Mouse (Mus musculus) heart, postnatal 0 days (tissue): ENCODE measurements around the gene Dctpp1. TPM values are rescaled to one million over a fixed set of nuclear protein-coding genes. Genes with fewer than 3 reads are reported as not detected.

Experiments used
- ATAC-seq: fragments of 200-750 bp; cut with Nextera tagmentation; 2 replicates; pipeline ENCODE4 v1.8.0; 2017; ENCODE audit warnings: low read depth, moderate number of reproducible peaks, moderate library complexity; ENCODE audit not compliant: insufficient read depth
- DNase-seq: peaks from one replicate; pipeline ENCODE4 v3.0.0-alpha.2; 2016; ENCODE audit warnings: low spot score
- H3K27ac ChIP-seq: fragments of 300-500 bp; sonication (generic); 2 replicates; pipeline ENCODE4 v1.5.1; 2014; ENCODE audit warnings: low read depth, mild to moderate bottlenecking
- H3K27me3 ChIP-seq: fragments of 300-500 bp; sonication (generic); 2 replicates; pipeline ENCODE4 v1.6.1; 2014; ENCODE audit warnings: low read length, mixed read lengths; ENCODE audit not compliant: control insufficient read depth, insufficient read depth
- H3K36me3 ChIP-seq: fragments of 300-500 bp; sonication (generic); replicated peaks from 2 replicates; pipeline ENCODE4 v1.6.1; 2014; ENCODE audit warnings: low read length, mixed read lengths; ENCODE audit not compliant: control insufficient read depth, insufficient read depth
- H3K4me1 ChIP-seq: fragments of 300-500 bp; sonication (generic); 2 replicates; pipeline ENCODE4 v1.6.1; 2014; ENCODE audit warnings: antibody characterized with exemption; ENCODE audit not compliant: control insufficient read depth, insufficient read depth
- H3K4me2 ChIP-seq: fragments of 300-500 bp; sonication (generic); 2 replicates; pipeline ENCODE4 v1.6.1; 2014; ENCODE audit warnings: low read depth, mild to moderate bottlenecking, low read length, moderate library complexity
- H3K4me3 ChIP-seq: fragments of 300-500 bp; sonication (generic); 2 replicates; pipeline ENCODE4 v1.5.1; 2014; ENCODE audit warnings: low read depth, low read length
- H3K9ac ChIP-seq: fragments of 300-500 bp; sonication (generic); replicated peaks from 2 replicates; pipeline ENCODE4 v1.6.1; 2014; ENCODE audit warnings: low read depth, low read length, mixed read lengths
- H3K9me3 ChIP-seq: fragments of 300-500 bp; sonication (generic); replicated peaks from 2 replicates; pipeline ENCODE4 v1.6.1; 2016; ENCODE audit warnings: low read length; ENCODE audit not compliant: control insufficient read depth
- CTCF ChIP-seq: IDR thresholded peaks from 2 replicates; pipeline ENCODE4 v1.5.1; 2016; ENCODE audit warnings: antibody characterized with exemption, control low read depth, low read depth
- EP300 ChIP-seq: IDR thresholded peaks from 2 replicates; pipeline ENCODE4 v1.6.1; 2016; ENCODE audit warnings: antibody characterized with exemption, low read depth
- WGBS: fragments of 180-500 bp; shearing (Covaris S2); extraction: QIAGEN DNeasy Blood & Tissue Kit; methylation state at CpG from one replicate; pipeline ENCODE4 v1.1.7; 2014; 5-methylcytosine and 5-hydroxymethylcytosine counted together
- polyA plus RNA-seq: library from polyadenylated mRNA; unstranded; fragments of >200 nt; fragmentation: Nextera tagmentation; extraction: Ambion mirVana; gene quantifications from 2 replicates; pipeline ENCODE4 v1.2.1, GENCODE M21; 2015
- total RNA-seq: library from RNA; depleted of rRNA; stranded (reverse); fragments of >200 nt; gene quantifications from 2 replicates; pipeline ENCODE4 v1.2.3, GENCODE M21; 2014; ENCODE audit warnings: low replicate concordance

Dctpp1 gene
- total and polyA plus RNA-seq, 2 experiments from 2014 or later = 97.1 to 152 TPM

DNA sequence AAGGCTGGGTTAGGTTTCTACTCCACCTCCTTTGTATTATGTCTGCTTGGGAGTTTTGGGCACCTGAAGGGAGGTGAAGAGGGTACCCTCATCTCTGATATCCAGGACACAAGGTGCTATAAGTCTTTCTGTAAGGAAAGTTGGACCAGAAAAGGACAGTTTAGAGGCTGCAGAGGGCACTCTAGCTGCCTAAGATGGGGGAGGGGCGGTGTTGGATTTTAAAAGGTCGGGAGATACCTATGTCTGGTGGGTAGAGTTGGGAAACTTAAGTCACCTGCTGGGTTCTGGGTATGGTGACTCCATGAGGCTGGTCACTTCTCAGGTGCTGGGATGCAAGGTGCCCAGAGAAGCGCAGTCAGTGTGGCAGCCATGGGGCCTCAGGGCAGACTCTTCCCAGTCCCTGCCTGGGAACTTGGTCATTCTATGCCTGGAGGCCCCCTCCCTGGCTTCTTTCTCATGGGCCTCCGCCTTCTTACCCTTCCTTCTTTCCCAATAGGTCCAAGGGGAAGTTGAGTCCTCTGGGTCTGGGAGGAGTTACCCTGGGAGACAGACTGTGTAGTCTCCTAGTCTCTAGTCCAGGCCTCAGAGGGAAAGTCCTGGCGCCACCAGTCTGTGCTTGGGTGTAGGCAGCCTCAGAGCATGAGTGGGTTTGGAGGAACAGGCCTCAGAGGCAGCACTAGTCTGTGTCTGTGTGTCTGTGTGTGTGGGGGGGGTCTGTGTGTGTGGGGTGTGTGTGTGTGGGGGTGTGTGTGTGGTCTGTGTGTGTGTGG lies 36.5 kb upstream of the Dctpp1 start:
- Histone ChIP-seq H3K27me3 (no peaks in the 10 kb centered on the region), H3K36me3 (no peaks in the 10 kb centered on the region), H3K4me1 (peaks cover 4% of the 10 kb centered on the region; the same call in 1 of the 2 replicates), H3K9ac (no peak overlapping the region), H3K4me3 (peak overlapping the region; percentile 19; the same call in 1 of the 2 replicates), H3K9me3 (no peaks in the 10 kb centered on the region), H3K4me2 (peak overlapping the region; percentile 36; the same call in 1 of the 2 replicates), H3K27ac (no peak overlapping the region)
- no peak for TF ChIP-seq CTCF
- no peak for TF ChIP-seq EP300
- 82% methylated on average over 5 of the region's 5 CpGs for WGBS
- ATAC-seq (no peak), DNase-seq (no peak)

DNA sequence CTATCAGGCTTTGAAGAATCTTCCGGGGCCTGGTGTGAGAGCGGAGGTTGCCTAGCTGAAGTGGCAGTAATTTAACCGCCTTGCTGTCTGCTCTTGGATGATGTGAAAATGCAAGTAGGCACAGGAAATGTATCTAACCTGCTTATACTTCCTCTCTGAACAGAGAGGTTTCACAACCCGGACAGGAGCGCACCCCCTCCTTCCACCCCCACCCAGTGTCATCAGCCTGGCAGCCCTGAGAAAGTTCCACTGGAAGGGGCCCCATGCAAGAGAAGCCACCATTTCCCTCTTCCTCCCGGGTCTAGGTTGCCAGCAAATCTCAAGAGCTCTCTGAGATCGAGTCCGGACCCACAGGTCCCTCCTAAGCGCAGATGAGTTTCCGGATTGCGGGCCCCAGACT lies 35.6 kb upstream of the Dctpp1 start, which contains the start of gene Itgal:
Gene Itgal (plus strand): TSS at position 163 of the 400 bp plus-strand sequence.
- no peaks in the 10 kb centered on the region for H3K27me3 ChIP-seq
- TF ChIP-seq CTCF (no peak), EP300 (no peak)
- no peak for DNase-seq
- H3K4me2 ChIP-seq = peak within 1 kb of the TSS; percentile 36; the same call in 1 of the 2 replicates
- 64% methylated on average over 11 of the region's 11 CpGs for WGBS
- peaks cover 4% of the 10 kb centered on the region; the same call in 1 of the 2 replicates for H3K4me1 ChIP-seq
- no peaks in the 10 kb centered on the region for H3K36me3 ChIP-seq
- H3K9me3 ChIP-seq = no peaks in the 10 kb centered on the region
- no peak within 1 kb of the TSS for H3K9ac ChIP-seq
- ATAC-seq = no peak
- H3K4me3 ChIP-seq = peak within 1 kb of the TSS; percentile 19; the same call in 1 of the 2 replicates
- H3K27ac ChIP-seq = peak within 1 kb of the TSS; percentile 38; the same call in 1 of the 2 replicates

DNA sequence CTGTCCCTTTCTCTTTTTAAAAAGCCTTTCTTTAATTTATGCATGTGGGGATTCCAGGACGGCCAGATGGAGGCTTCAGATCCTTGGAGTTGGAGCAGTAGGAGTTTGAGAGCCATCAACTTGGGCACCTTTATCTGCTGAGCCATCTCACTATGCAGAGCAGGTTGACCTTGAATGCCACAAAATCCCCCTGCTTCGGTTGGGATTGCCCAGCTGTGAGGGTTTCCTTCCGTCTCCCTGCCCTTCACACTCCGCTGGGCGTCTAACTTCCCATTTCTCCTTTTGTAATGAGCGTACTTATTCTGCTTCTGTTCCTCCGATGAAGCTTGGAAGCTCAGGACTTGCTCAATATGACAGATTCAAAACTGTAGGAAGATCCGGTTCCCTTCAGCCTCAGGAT lies 29.6 kb upstream of the Dctpp1 start:
- Histone ChIP-seq H3K27ac (no peak overlapping the region), H3K4me3 (no peak overlapping the region), H3K27me3 (no peaks in the 10 kb centered on the region), H3K9ac (no peak overlapping the region), H3K36me3 (no peaks in the 10 kb centered on the region), H3K4me1 (no peaks in the 10 kb centered on the region), H3K4me2 (no peak overlapping the region), H3K9me3 (no peaks in the 10 kb centered on the region; the same call in 1 of the 2 replicates)
- DNase-seq (no peak), ATAC-seq (no peak)
- 66% methylated on average over 8 of the region's 8 CpGs for WGBS
- no peak for TF ChIP-seq EP300
- TF ChIP-seq CTCF = no peak

DNA sequence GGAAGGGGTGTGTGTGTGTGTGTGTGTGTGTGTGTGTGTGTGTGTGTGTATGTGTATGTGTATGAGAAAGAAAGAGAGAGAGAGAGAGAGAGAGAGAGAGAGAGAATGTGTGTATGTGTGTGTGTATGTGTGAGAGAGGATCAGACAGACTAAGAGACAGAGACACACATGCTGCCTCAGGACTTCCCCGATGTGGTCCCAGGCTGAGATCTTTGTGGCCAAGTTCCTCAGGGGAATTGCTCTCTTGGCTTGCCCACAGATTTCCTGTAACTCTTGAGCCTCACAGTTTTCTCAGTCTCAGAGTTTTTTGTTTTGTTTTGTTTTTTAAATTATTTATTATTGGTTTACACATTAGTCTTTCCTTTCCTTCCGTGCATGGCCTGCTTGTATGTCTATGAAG lies 28.8 kb upstream of the Dctpp1 start:
- ATAC-seq (no peak), DNase-seq (no peak)
- no peaks in the 10 kb centered on the region; the same call in 1 of the 2 replicates for H3K9me3 ChIP-seq
- H3K4me2 ChIP-seq = no peak overlapping the region
- no peak overlapping the region for H3K4me3 ChIP-seq
- no peaks in the 10 kb centered on the region for H3K36me3 ChIP-seq
- no peak overlapping the region for H3K27ac ChIP-seq
- no peak overlapping the region for H3K9ac ChIP-seq
- no peaks in the 10 kb centered on the region for H3K27me3 ChIP-seq
- no peaks in the 10 kb centered on the region for H3K4me1 ChIP-seq
- TF ChIP-seq CTCF = no peak
- TF ChIP-seq EP300 = no peak
- WGBS = 82% methylated on average over 2 of the region's 2 CpGs

DNA sequence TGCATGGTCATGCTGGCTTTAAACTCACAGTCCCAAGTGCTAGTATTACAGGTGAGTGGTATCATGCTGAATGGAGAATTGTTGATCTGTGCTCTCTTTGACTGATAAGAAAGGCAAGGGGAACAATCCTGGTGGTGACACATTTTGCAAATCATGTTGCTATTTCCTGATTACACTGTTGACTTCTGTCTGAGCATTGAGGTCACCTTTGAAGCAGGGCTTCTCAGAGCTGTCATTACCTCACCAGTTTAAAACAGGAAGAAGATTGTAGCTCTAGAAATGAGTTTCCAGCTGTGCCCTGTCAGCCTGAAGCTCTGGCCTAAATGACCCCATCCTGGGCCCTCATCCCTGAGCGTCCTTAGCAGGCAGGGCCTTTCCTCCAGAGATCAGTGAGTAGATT lies 27.4 kb upstream of the Dctpp1 start:
- DNase-seq = no peak
- Histone ChIP-seq H3K9me3 (no peaks in the 10 kb centered on the region; the same call in 1 of the 2 replicates), H3K36me3 (no peaks in the 10 kb centered on the region), H3K4me1 (no peaks in the 10 kb centered on the region), H3K4me3 (no peak overlapping the region), H3K27me3 (no peaks in the 10 kb centered on the region), H3K9ac (no peak overlapping the region), H3K4me2 (no peak overlapping the region), H3K27ac (peak overlapping the region; percentile 39; the same call in 1 of the 2 replicates)
- TF ChIP-seq CTCF (no peak), EP300 (no peak)
- ATAC-seq = no peak
- 58% methylated on average over 1 of the region's 1 CpGs for WGBS
